Mouse (Mus musculus) hindbrain, postnatal 0 days (tissue): ENCODE results near the gene Rpl13a. TPM values are rescaled to one million over a fixed set of nuclear protein-coding genes. Genes with fewer than 3 reads are reported as not detected.
A peak's percentile ranks its signal among the peaks of the same experiment; 100 is the strongest.

Experiments
- ATAC-seq: fragments of 200-750 bp; cut with Nextera tagmentation; 2 replicates; pipeline ENCODE4 v1.8.0; 2017; ENCODE audit warnings: mild to moderate bottlenecking, moderate TSS enrichment, moderate library complexity
- DNase-seq: peaks from one replicate; pipeline ENCODE4 v3.0.0-alpha.2; 2015; ENCODE audit warnings: low spot score
- H3K27ac ChIP-seq: fragments of 300-500 bp; sonication (generic); 2 replicates; pipeline ENCODE4 v1.5.1; 2014; ENCODE audit warnings: mild to moderate bottlenecking
- H3K27me3 ChIP-seq: fragments of 300-500 bp; sonication (generic); 2 replicates; pipeline ENCODE4 v1.6.1; 2014; ENCODE audit warnings: low read length, mixed read lengths; ENCODE audit not compliant: insufficient read depth
- H3K36me3 ChIP-seq: fragments of 300-500 bp; sonication (generic); 2 replicates; pipeline ENCODE4 v1.6.1; 2014; ENCODE audit warnings: low read length, mixed read lengths; ENCODE audit not compliant: insufficient read depth
- H3K4me1 ChIP-seq: fragments of 300-500 bp; sonication (generic); 2 replicates; pipeline ENCODE4 v1.6.1; 2014; ENCODE audit warnings: antibody characterized with exemption, low read length, mixed read lengths; ENCODE audit not compliant: insufficient read depth
- H3K4me2 ChIP-seq: fragments of 300-500 bp; sonication (generic); 2 replicates; pipeline ENCODE4 v1.6.1; 2014; ENCODE audit warnings: low read depth, mild to moderate bottlenecking, low read length, moderate library complexity, mixed read lengths
- H3K4me3 ChIP-seq: fragments of 300-500 bp; sonication (generic); 2 replicates; pipeline ENCODE4 v1.5.1; 2014; ENCODE audit warnings: low read length
- H3K9ac ChIP-seq: fragments of 300-500 bp; sonication (generic); replicated peaks from 2 replicates; pipeline ENCODE4 v1.6.1; 2014; ENCODE audit warnings: mild to moderate bottlenecking, low read length, moderate library complexity, mixed read lengths
- H3K9me3 ChIP-seq: fragments of 300-500 bp; sonication (generic); 2 replicates; pipeline ENCODE4 v1.6.1; 2016; ENCODE audit warnings: low read length, mixed read lengths
- CTCF ChIP-seq: IDR thresholded peaks from 2 replicates; pipeline ENCODE4 v1.5.1; 2016; ENCODE audit warnings: antibody characterized with exemption, control low read depth, low read depth
- WGBS: fragments of 180-500 bp; shearing (Covaris S2); extraction: QIAGEN DNeasy Blood & Tissue Kit; methylation state at CpG from one replicate; pipeline ENCODE4 v1.1.7; 2014; 5-methylcytosine and 5-hydroxymethylcytosine counted together
- polyA plus RNA-seq: library from polyadenylated mRNA; unstranded; fragments of >200 nt; fragmentation: Nextera tagmentation; extraction: Ambion mirVana; gene quantifications from 2 replicates; pipeline ENCODE4 v1.2.1, GENCODE M21; 2015
- total RNA-seq: library from RNA; depleted of rRNA; stranded (reverse); fragments of >200 nt; gene quantifications from 2 replicates; pipeline ENCODE4 v1.2.3, GENCODE M21; 2014

The Rpl13a gene
- total and polyA plus RNA-seq, 2 experiments from 2014 or later = 800 to 1,807 TPM

GRCm38 (mm10) chr7:45172974-45173373 lies 44.4 kb upstream of the Rpl13a start:
- ATAC-seq = no peak
- WGBS = 63% methylated on average over 7 of the region's 7 CpGs

GRCm38 (mm10) chr7:45169495-45169894 lies 40.9 kb upstream of the Rpl13a start:
- Histone ChIP-seq H3K4me3 (no peak overlapping the region), H3K4me1 (peaks cover 9% of the 10 kb centered on the region; the same call in 1 of the 2 replicates), H3K36me3 (no peaks in the 10 kb centered on the region), H3K4me2 (no peak overlapping the region), H3K9ac (no peak overlapping the region), H3K9me3 (no peaks in the 10 kb centered on the region), H3K27me3 (peaks cover 49% of the 10 kb centered on the region), H3K27ac (no peak overlapping the region)
- 86% methylated on average over 3 of the region's 3 CpGs for WGBS
- no peak for DNase-seq
- ATAC-seq = no peak
- TF ChIP-seq CTCF = no peak

More at GRCm38 (mm10) chr7:45172974-45173373, 44.4 kb upstream of the Rpl13a start:
- DNase-seq = no peak
- H3K9ac ChIP-seq = no peak overlapping the region
- H3K4me3 ChIP-seq = no peak overlapping the region
- no peak overlapping the region for H3K27ac ChIP-seq
- no peak overlapping the region for H3K4me2 ChIP-seq
- H3K36me3 ChIP-seq = no peaks in the 10 kb centered on the region
- peaks cover 61% of the 10 kb centered on the region for H3K27me3 ChIP-seq
- H3K9me3 ChIP-seq = no peaks in the 10 kb centered on the region
- peaks cover 5% of the 10 kb centered on the region; the same call in 1 of the 2 replicates for H3K4me1 ChIP-seq
- TF ChIP-seq CTCF = peak; percentile 36

- Histone ChIP-seq H3K4me1 (peaks cover 9% of the 10 kb centered on the region; the same call in 1 of the 2 replicates), H3K9me3 (no peaks in the 10 kb centered on the region), H3K9ac (peak overlapping the region; percentile 22; the same call in 1 of the 2 replicates), H3K27ac (no peak overlapping the region), H3K4me2 (peak overlapping the region; percentile 42), H3K4me3 (0 out of 2 replicates have a peak overlapping the region, but pooled peaks have one; percentile 10), H3K27me3 (peaks cover 41% of the 10 kb centered on the region), H3K36me3 (no peaks in the 10 kb centered on the region)
- 6% methylated on average over 24 of the region's 24 CpGs for WGBS
- no peak for DNase-seq
- no peak for ATAC-seq
- no peak for TF ChIP-seq CTCF
These were observed 40.1 kb upstream of the Rpl13a start for GRCm38 (mm10) chr7:45168656-45169055.

GRCm38 (mm10) chr7:45167761-45168445 lies 39.3 kb upstream of the Rpl13a start:
- H3K4me2 ChIP-seq = peak overlapping the region; percentile 42
- no peak overlapping the region for H3K9ac ChIP-seq
- 3% methylated on average over 19 of the region's 19 CpGs for WGBS
- H3K27ac ChIP-seq = no peak overlapping the region
- H3K9me3 ChIP-seq = no peaks in the 10 kb centered on the region
- no peak overlapping the region for H3K4me3 ChIP-seq
- peaks cover 9% of the 10 kb centered on the region; the same call in 1 of the 2 replicates for H3K4me1 ChIP-seq
- no peaks in the 10 kb centered on the region for H3K36me3 ChIP-seq
- no peak for DNase-seq
- TF ChIP-seq CTCF = no peak
- H3K27me3 ChIP-seq = peaks cover 41% of the 10 kb centered on the region
- no peak for ATAC-seq

- H3K4me2 ChIP-seq = no peak overlapping the region
- WGBS = 18% methylated on average over 10 of the region's 10 CpGs
- H3K9ac ChIP-seq = no peak overlapping the region
- no peak for TF ChIP-seq CTCF
- H3K4me1 ChIP-seq = peaks cover 9% of the 10 kb centered on the region; the same call in 1 of the 2 replicates
- no peak overlapping the region for H3K4me3 ChIP-seq
- H3K27me3 ChIP-seq = peaks cover 41% of the 10 kb centered on the region
- H3K9me3 ChIP-seq = no peaks in the 10 kb centered on the region
- H3K27ac ChIP-seq = no peak overlapping the region
- DNase-seq (no peak), ATAC-seq (no peak)
- H3K36me3 ChIP-seq = no peaks in the 10 kb centered on the region
These were observed 38.4 kb upstream of the Rpl13a start for GRCm38 (mm10) chr7:45166950-45167401.

- peaks cover 9% of the 10 kb centered on the region; the same call in 1 of the 2 replicates for H3K4me1 ChIP-seq
- 52% methylated on average over 11 of the region's 11 CpGs for WGBS
- no peak overlapping the region for H3K9ac ChIP-seq
- H3K27me3 ChIP-seq = peaks cover 41% of the 10 kb centered on the region
- ATAC-seq (no peak), DNase-seq (no peak)
- H3K36me3 ChIP-seq = no peaks in the 10 kb centered on the region
- no peak overlapping the region for H3K4me3 ChIP-seq
- H3K27ac ChIP-seq = no peak overlapping the region
- H3K4me2 ChIP-seq = no peak overlapping the region
- no peaks in the 10 kb centered on the region for H3K9me3 ChIP-seq
- no peak for TF ChIP-seq CTCF
These were observed 37.1 kb upstream of the Rpl13a start for GRCm38 (mm10) chr7:45165701-45166100.

- Histone ChIP-seq H3K27ac (no peak overlapping the region), H3K4me3 (no peak overlapping the region), H3K4me2 (no peak overlapping the region), H3K27me3 (peaks cover 38% of the 10 kb centered on the region), H3K4me1 (peaks cover 9% of the 10 kb centered on the region; the same call in 1 of the 2 replicates), H3K9ac (no peak overlapping the region), H3K36me3 (0 out of 2 replicates have a peak, but pooled peaks cover 4% of the 10 kb centered on the region), H3K9me3 (no peaks in the 10 kb centered on the region)
- ATAC-seq (no peak), DNase-seq (no peak)
- WGBS = 67% methylated on average over 5 of the region's 5 CpGs
- TF ChIP-seq CTCF = no peak
These were observed 36.3 kb upstream of the Rpl13a start for GRCm38 (mm10) chr7:45164833-45165232.
